Mouse (Mus musculus) neutrophil, adult 5-6 weeks (primary cell): ENCODE measurements around the gene Cfl1. TPM values are rescaled to one million over a fixed set of nuclear protein-coding genes. Genes with fewer than 3 reads are reported as not detected.

Experiments used
- ATAC-seq: fragments of 151-379, 151-347 bp; 2 replicates; pipeline ENCODE4 v1.8.0; 2017; ENCODE audit warnings: mild to moderate bottlenecking, moderate TSS enrichment; ENCODE audit not compliant: insufficient number of reproducible peaks, poor library complexity, low FRiP score, severe bottlenecking; ENCODE audit errors: extremely low read depth
- total RNA-seq: library from RNA; stranded (forward); fragments of 200-1000 nt; gene quantifications from 2 replicates; pipeline ENCODE4 v1.2.3, GENCODE M21; 2017

Gene Cfl1
- total RNA-seq, 1 experiment from 2014 or later, result 1,009 TPM

- no peak for ATAC-seq
Observed at GRCm38 (mm10) chr19:5463212-5463611, 27.0 kb upstream of the Cfl1 start.

- ATAC-seq, result no peak
Observed at GRCm38 (mm10) chr19:5463791-5464562, 26.3 kb upstream of the Cfl1 start.

GRCm38 (mm10) chr19:5465037-5465436, 25.2 kb upstream of the Cfl1 start:
- ATAC-seq, result no peak

DNA sequence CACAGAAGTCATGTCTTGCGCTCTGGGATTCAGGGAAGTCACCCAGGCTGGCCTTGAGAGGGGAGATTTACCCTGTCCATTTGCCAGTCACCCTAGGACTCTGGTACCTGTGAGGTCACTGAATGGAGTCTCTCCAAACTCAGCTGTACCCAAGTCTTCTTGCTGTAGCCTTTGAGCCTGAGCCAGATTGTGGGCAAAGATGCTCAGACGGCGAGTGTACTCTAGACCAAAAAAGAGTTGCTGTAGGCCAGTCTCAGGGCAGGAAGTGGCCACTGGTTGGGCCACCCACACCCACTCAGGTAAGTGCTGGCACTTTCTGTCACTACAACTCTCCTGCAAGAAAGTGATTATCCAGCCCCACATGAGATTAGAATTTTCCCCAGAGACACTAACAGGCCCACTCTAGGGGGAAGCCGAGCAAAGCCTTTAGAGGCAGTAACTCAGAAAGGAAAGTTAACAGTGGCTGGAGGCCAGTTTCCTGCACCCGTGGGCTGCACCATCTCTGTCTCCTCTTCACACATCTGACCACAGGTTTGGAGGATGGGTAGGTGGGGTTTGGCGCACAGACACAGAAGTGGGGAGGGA, 23.2 kb upstream of the Cfl1 start:
- ATAC-seq, result no peak

GRCm38 (mm10) chr19:5468374-5468773, 21.9 kb upstream of the Cfl1 start, which contains the start of gene Ctsw:
Gene Ctsw, minus strand, starts transcription at chr19:5468507.
- no peak for ATAC-seq

GRCm38 (mm10) chr19:5471846-5472245, 18.4 kb upstream of the Cfl1 start:
- ATAC-seq, result no peak

- ATAC-seq, result no peak
Observed at GRCm38 (mm10) chr19:5472857-5473256, 17.4 kb upstream of the Cfl1 start.

- no peak for ATAC-seq
Observed at GRCm38 (mm10) chr19:5473720-5474119, 16.5 kb upstream of the Cfl1 start, which contains the start of gene Efemp2. Gene Efemp2, plus strand, starts transcription at chr19:5473954.

DNA sequence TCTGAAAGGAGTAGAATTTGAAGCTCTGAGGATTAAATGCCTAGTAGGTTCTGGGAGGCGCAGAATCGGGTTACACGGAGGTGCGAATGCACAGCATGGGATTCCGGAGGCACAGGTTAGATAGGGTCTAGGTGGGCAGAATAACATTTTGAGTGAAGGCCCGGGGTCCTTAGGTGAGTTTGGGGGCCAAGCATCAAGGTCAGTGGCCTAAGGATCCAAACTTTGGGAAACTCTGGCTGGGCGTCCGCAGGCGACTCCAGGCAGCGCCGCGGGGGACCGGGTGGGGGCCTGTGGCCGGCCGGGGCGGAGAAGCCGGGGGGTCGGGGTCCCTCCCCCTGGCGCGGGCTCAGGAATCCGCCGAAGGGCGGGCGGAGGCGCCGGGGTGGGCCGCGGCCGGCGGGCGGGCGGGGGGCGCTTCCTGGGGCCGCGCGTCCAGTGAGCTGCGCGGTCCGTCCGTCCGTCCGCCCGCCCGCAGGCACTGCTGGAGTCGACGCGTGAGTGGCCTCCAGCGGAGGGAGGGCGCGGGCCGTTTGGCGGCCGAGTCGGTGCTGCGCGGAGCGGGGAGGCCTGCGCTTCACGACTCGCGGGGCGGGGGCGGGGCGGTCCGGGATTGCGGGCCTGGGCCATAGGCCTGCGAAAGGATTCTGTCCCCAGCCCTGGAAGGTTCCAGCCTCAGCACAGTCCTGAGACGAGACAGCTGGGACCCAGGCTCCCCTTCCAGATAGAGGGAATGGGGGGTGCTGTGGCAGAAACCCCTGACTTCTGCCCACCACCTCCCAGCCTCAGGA, 15.8 kb upstream of the Cfl1 start:
- no peak for ATAC-seq

DNA sequence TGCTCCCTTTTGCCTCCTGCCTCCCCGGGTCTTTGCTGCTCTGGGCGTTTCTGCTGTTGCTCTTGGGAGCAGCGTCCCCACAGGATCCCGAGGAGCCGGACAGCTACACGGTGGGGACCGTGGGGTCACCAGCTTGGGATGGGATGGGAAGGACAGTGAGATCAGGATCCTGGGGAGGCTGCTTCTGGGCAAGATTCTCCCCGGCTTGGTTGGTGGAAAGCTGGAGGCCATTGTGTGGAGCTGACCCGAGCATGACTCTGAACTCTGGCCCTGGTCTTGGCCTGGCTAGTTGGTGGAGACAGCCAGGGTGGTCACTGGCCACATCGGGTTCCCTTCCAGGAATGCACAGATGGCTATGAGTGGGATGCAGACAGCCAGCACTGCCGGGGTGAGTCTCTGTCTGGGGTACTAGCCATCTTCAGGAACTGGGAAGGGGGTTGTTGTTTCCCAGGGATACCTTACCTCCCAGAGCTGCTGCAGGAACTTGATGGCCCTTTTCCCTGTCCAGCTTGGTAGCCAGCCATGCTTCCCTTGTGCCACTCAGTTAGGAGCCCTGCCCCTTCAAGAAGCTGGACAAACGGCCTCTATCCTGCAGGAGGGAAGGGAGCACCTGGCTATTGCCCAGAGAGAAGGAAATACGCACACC, 15.1 kb upstream of the Cfl1 start:
- ATAC-seq, result no peak

GRCm38 (mm10) chr19:5477004-5477667, 13.1 kb upstream of the Cfl1 start:
- ATAC-seq, result no peak

DNA sequence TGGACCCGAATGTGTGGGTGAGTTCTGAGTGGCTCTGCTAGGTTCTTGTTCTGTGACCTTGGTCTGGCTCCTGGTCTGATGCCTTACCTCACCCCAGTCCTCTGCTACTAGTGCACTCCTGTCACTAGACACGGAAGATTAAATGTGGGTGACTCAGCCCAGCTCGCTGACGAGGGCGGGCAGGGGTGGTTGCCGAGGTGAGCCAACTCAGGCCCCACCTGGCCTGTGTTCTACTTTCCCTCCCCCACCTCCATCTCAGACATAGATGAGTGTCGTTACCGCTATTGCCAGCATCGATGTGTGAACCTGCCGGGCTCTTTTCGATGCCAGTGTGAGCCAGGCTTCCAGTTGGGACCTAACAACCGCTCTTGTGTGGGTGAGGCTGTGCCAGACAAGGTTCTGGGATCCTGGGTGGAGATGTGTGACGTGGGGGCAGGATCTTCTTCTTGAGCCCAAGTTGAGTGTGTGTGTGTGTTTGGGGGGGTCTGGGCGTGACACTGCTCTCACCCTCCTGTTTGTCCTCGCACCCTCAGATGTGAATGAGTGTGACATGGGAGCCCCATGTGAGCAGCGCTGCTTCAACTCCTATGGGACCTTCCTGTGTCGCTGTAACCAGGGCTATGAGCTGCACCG, 12.5 kb upstream of the Cfl1 start:
- ATAC-seq, result no peak

DNA sequence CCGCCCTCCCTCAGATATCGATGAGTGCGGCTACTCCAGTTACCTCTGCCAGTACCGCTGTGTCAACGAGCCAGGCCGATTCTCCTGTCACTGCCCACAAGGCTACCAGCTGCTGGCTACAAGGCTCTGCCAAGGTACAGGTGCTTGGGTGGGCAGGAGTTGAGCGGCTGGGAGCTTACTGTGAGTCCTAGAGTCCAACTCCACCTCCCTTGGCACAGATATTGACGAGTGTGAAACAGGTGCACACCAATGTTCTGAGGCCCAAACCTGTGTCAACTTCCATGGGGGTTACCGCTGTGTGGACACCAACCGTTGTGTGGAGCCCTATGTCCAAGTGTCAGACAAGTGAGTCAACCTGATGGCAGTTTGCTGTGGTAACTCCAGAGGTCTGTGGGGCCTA, 10.2 kb upstream of the Cfl1 start:
- ATAC-seq, result no peak

- ATAC-seq, result no peak
Observed at GRCm38 (mm10) chr19:5481398-5481797, 8.9 kb upstream of the Cfl1 start.

DNA sequence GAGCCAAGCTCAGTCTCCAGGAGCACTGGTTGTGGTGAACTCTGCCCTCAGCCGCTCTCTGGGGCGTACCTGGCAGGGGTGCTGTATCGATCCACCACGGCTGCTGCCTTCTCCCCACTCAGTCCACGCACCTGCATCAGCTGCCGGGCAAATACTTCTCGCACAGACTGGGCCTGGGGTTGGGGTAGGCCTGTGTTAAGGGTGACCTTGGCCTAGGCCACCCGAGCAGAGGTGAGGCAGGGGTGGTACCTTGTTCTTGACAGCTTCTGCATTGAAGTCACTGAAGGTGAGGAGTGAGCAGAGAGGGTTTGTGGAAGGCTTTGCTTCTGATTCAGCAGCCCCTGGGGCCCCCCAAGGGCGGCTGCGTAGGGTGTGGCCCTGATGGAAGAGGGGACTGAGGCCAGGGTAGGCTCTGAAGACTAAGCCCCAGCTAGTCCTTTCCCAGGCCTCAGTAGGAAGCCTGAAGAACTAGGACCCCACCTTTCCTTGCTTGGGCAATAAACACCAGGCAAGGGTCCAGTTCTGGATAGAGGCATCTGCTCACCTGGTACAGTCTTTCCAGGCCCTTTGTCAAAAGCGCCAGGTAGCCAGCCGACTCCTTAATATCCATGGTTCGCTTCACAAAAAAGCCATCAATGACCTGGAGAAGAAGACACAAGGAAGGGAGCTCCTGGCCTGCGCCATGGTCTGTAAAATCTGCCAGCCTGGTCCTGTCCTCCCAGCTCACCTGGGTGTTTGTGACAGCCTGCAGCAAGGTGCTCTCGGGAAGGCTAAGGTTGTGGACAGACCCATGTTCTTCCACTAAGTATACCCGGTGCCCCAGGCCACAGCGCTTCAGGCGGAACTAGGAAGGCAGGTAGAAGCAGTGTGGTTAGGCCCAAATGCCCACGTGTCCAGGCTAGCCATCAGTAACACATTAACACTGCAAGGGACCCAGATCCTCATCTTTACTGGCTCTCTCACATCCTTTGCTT, 6.6 kb upstream of the Cfl1 start:
- no peak for ATAC-seq

GRCm38 (mm10) chr19:5484496-5484895, 5.8 kb upstream of the Cfl1 start:
- no peak for ATAC-seq

DNA sequence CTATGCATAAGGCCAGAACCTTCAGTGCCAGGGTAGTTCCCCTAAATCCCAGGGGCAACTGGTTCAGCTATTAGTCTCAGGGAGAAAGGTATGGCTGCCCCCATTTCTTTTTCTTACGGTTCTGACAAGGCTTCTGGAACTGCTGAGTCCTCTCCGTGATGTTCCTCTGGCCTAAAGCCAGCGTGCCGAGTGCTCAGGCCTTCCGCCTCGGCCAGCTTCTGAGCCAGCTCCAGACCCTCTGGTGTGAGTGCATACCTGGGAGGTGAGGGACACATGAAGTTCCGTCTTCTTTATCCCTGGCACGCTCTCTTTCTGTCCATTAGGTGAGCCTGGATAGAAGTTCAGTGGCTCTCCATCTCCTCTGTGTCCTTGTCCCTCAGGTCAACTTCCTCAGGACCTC, 4.9 kb upstream of the Cfl1 start:
- no peak for ATAC-seq
